Mouse (Mus musculus) lung, postnatal 0 days (tissue): ENCODE data around the gene Vps39.

ENCODE experiments used
- CTCF ChIP-seq: IDR thresholded peaks from 2 replicates; pipeline ENCODE4 v1.5.1; 2016; ENCODE audit warnings: antibody characterized with exemption, mild to moderate bottlenecking
- EP300 ChIP-seq: IDR thresholded peaks from 2 replicates; pipeline ENCODE4 v1.6.1; 2016; ENCODE audit warnings: antibody characterized with exemption, mild to moderate bottlenecking, control low read depth

- TF ChIP-seq CTCF (no peak), EP300 (no peak)
Measured at GRCm38 (mm10) chr2:120288995-120289394, 63.9 kb downstream of the Vps39 start, which contains the start of gene Pla2g4d.
